Mouse (Mus musculus) CD4-positive helper T cell, adult 2 months (primary cell): ENCODE results near the gene Dlgap5.

ENCODE experiments used
- DNase-seq: peaks from one replicate; pipeline ENCODE4 v3.0.0-alpha.2; 2012; ENCODE audit warnings: low read depth, missing footprints, low spot score

The Dlgap5 gene

DNA sequence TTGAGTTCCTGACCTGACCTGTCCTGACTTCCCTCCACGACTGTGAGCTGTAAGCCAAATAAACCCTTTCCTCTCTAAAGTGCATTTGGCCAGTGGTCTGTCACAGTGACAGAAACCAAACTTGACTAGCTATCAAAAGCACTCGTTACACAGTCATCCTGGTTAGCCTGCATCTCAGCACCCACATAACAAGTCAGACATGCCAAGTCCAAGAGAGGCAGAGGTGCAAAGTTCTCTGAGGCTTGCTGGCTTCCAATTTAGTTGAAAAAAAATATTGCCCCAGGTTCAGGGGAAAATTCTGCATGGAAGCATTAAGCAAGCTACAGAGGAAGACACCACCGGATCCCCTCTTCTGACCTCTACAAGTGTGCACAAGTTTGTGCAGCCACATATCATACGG, 65.0 kb downstream of the Dlgap5 start:
- DNase-seq = no peak

DNA sequence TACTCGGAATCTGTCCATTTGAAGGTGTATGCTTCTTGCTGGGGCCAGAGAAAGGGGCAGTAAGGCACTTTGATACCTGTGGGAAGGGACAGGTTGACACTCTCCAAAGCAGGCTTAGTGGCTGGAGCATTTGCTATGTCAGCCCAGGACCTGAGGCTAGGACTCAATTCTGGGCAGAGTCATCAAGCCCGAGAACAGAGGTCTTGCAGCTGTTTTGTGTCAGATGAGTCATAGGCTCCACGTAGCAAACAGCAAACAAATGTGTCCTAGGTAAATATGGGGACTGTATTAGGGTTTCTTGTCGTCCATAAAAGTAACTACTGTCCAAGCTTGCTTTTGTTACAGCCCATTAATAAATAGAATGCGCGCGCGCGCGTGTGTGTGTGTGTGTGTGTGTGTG, 65.9 kb downstream of the Dlgap5 start:
- no peak for DNase-seq

DNA sequence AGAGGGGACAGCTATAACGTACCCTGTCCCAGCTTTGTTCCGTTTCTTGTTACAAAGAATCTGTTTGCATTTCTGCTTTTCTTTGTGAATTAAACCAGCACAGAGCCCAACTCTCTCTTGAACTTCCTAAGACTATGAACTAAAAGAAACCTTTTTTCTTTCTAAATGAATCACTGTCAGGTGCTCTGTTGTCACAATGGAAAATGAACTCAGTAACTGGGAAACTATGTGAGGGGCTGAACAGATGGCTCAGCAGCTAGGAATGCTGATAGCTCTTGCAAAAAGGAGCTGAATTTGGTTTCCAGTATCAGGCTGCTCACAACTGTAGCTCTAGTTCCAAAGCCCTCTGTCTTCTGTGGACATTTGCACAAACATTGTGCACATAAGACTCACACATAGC, 67.2 kb downstream of the Dlgap5 start:
- no peak for DNase-seq

DNA sequence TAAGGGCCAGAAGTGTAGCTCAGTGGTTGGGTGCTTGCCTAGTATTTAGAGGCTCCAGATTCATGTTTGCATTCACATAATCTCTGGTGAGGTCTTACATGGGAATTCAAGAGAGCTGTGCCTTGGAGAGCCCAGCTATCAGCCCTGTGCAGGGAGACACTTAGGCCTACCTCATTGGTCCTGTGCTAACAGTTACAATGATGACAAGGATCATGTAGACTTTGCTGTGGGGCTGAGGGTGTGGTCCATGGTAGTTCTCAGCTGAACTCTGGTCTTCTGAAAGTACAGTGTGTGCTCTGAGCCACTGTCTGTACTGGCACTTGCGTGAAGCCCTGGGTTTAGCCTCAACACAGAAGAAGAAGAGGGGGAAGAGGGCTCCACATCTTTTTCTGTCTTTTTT, 71.5 kb downstream of the Dlgap5 start:
- no peak for DNase-seq

DNA sequence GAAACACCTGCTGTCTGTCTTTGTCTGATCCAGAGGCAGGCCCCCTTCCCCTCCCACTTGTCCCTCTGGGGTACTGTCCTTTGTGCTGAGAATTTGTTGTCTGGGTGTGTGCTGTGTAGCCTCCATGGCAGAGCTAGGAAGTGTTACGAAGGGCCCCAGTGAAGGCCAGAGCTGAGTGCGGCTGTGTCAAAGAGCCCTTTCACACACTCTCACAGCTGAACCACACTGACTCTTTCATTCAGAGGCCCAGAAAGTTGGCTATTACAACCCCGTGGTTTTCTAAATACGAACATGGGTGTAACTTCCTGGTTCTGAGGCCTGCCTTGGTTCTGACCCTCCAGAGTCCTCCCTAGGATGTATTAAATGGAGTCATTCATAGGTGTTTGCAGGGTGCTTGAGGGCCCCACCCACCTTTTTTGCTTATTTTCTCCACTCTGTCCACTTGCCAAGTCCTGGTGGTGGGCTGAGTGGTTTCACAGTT, 76.4 kb downstream of the Dlgap5 start:
- DNase-seq = no peak

DNA sequence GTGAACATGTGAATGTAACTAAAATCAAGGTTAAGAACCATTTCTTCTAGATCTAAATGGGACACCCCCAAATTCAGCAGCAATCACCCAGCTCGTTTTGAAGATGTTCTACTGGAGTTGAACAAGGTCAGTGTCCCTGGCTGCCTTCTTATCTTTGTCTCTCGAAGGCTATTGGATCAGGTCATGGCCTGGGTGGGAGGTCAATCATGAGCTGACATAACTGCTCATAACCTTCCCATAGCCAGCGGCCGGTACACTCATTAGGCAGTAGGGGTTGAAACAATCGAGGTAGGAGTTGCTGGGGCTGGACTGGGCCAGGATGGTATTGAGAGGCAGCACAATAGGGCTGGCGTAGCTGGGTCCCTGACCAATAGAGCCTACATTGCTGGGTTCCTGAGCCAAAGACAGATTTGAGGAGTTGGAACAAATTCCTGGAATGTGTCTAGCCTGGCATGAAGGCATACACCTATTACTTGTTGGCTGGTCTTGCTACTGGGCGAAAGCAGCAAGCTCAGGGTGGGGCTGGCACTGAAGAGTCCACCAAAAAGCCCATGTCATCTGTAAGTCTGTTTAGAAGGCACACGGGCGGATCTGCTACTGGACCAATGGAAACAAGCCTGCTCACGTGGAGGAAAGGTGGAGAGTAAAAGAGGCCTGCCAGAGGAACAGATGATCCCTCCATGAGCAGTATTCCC, 77.8 kb downstream of the Dlgap5 start:
- no peak for DNase-seq
